Mouse (Mus musculus): ENCODE measurements around the gene Kansl1. TPM values are rescaled to one million over a fixed set of nuclear protein-coding genes. Genes with fewer than 3 reads are reported as not detected.

Kansl1 gene
- polyA plus RNA-seq, 1 experiment from 2014 or later, result 21.9 TPM

Small RNA genes within 50 kb of the gene (microRNA-seq; reads per million reads assigned to microRNA genes)
- gene Gm47315, result not detected

Other genes starting within 250 kb of the Kansl1 start
- 11.8 and 13.6 TPM in 2 replicates for gene Mapt, start 237.5 kb downstream of the Kansl1 start, polyA plus RNA-seq (2015; fragmentation: Nextera tagmentation; extraction: Ambion mirVana)
- 36.2 and 37.8 TPM in 2 replicates for gene Cdc27, start 81.8 kb upstream of the Kansl1 start, polyA plus RNA-seq (2015; fragmentation: Nextera tagmentation; extraction: Ambion mirVana)
- gene Myl4, start 81.8 kb upstream of the Kansl1 start, polyA plus RNA-seq (2015; fragmentation: Nextera tagmentation; extraction: Ambion mirVana), result 90.2 and 115 TPM in 2 replicates
- gene Itgb3, start 139.1 kb upstream of the Kansl1 start, polyA plus RNA-seq (2015; fragmentation: Nextera tagmentation; extraction: Ambion mirVana), result 4.5 and 4.6 TPM in 2 replicates
- 0.01 TPM in 1 of 2 replicates, not detected in the other for gene Gm11639, start 216.8 kb upstream of the Kansl1 start, polyA plus RNA-seq (2015; fragmentation: Nextera tagmentation; extraction: Ambion mirVana)